Mouse (Mus musculus): Measurements from ENCODE around the gene 4930432K21Rik. TPM values are rescaled to one million over a fixed set of nuclear protein-coding genes. Genes with fewer than 3 reads are reported as not detected.

Gene 4930432K21Rik
- polyA plus RNA-seq, 1 experiment from 2014 or later: 2.7 TPM

DNA sequence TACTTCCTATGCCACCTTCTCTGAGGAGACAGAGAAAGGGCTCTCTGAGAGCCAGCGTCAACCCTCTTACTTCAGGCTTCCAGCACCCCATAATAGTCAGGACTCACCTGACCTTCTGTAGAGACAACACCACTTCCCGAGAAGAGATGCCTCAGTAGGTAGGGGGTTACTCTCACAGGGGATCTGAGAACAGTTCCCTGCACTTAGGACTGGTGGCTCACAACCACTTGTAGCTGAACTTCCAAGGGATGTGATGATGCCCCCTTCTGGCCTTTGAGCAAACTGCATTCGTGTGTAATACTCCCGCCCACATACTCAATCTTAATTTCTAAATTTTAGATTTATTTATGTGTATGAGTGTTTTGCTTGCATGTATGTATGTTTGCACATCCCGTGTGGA lies 45.7 kb downstream of the 4930432K21Rik start:
- Histone ChIP-seq H3K4me3 (ENCODE audit: low read length) (no peak overlapping the region), H3K36me3 (ENCODE audit: control insufficient read depth, insufficient read depth, low read length) (no peaks in the 10 kb centered on the region), H3K27ac (ENCODE audit: low read depth, low read length) (no peak overlapping the region), H3K4me2 (ENCODE audit: low read length) (no peak overlapping the region), H3K9me3 (ENCODE audit: control insufficient read depth, low read length) (no peaks in the 10 kb centered on the region), H3K4me1 (ENCODE audit: control insufficient read depth, insufficient read depth, low read depth, low read length) (peaks cover 9% of the 10 kb centered on the region), H3K9ac (ENCODE audit: low read depth, low read length) (no peak overlapping the region), H3K27me3 (replicated peaks; ENCODE audit: control insufficient read depth, insufficient read depth, low read length) (no peaks in the 10 kb centered on the region)
- ATAC-seq: no peak
- 91% methylated on average over 5 of the region's 5 CpGs for WGBS

DNA sequence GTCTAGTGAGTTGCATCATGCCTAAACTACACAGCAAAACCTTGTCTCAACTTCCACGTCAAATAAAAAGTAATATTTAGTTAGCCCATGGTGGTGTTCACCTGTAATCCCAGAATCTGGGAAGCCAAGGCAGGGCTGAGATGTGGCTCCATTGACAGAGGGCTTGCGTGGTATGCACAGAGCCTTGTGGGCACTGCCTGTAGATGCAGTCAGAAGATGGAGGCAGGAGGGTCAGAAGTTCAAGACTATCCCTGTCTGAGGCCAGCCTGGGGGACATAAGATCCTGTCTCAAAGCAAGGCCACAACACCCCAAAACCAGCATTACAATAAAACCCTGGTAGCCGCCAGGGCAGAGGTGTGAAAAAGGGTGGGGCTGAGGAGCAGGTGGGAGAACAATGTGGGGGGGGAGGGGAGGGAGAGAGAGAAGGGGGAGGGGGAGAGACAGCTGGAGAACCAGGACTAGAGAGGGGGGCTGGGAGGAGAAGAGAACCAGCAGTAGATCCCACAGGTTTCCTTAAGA lies 46.5 kb downstream of the 4930432K21Rik start:
- Histone ChIP-seq H3K4me1 (ENCODE audit: control insufficient read depth, insufficient read depth, low read depth, low read length) (peaks cover 15% of the 10 kb centered on the region), H3K9me3 (ENCODE audit: control insufficient read depth, low read length) (no peaks in the 10 kb centered on the region), H3K27ac (ENCODE audit: low read depth, low read length) (no peak overlapping the region), H3K4me2 (ENCODE audit: low read length) (no peak overlapping the region), H3K27me3 (replicated peaks; ENCODE audit: control insufficient read depth, insufficient read depth, low read length) (no peaks in the 10 kb centered on the region), H3K9ac (ENCODE audit: low read depth, low read length) (no peak overlapping the region), H3K4me3 (ENCODE audit: low read length) (no peak overlapping the region), H3K36me3 (ENCODE audit: control insufficient read depth, insufficient read depth, low read length) (no peaks in the 10 kb centered on the region)
- 76% methylated on average over 3 of the region's 3 CpGs for WGBS
- ATAC-seq: no peak

DNA sequence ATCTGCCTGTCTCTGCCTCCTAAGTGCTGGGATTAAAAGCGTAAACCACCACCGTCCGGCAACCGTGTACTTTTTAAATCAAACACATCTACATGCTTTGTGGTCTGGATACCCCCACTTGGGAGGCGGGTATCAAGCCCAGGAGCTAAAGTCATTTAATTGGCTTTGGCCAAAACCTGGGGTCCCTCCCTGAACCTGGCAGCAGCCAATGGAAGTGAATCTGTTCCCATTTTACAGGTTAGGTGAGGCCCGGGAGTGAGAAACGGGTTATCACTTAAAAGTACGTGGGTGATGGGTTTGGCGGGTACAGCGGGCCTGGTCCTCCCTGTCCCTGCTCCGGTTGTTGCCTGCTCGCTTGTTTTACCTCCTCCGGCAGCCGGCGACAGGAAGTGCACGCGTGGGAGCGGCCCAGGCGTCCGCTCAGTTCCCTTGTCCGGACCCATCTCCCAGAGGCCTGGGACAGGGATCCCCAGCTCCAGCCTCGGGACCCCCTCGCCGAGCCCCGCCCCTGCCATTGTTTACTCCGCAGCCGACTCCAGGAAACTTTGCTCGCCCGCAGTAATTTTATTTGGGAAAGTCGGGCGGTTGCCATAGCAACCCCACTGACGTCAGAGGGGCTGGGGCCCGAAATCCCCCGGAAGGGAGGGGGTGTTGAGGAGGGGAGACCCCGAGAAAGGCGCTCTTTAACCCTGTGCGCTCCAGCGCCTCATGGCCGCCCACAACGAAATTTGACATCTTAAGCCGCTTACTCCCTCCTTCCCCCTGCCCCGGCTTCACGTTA lies 49.5 kb downstream of the 4930432K21Rik start:
- 3% methylated on average over 43 of the region's 43 CpGs for WGBS
- Histone ChIP-seq H3K36me3 (ENCODE audit: control insufficient read depth, insufficient read depth, low read length) (no peaks in the 10 kb centered on the region), H3K9me3 (ENCODE audit: control insufficient read depth, low read length) (no peaks in the 10 kb centered on the region), H3K27ac (ENCODE audit: low read depth, low read length) (peak overlapping the region; percentile 84), H3K4me3 (ENCODE audit: low read length) (peak overlapping the region; percentile 56), H3K27me3 (replicated peaks; ENCODE audit: control insufficient read depth, insufficient read depth, low read length) (no peaks in the 10 kb centered on the region), H3K4me2 (ENCODE audit: low read length) (peak overlapping the region; percentile 83), H3K4me1 (ENCODE audit: control insufficient read depth, insufficient read depth, low read depth, low read length) (peaks cover 26% of the 10 kb centered on the region), H3K9ac (ENCODE audit: low read depth, low read length) (peak overlapping the region; percentile 59)
- ATAC-seq: peak; percentile 32

DNA sequence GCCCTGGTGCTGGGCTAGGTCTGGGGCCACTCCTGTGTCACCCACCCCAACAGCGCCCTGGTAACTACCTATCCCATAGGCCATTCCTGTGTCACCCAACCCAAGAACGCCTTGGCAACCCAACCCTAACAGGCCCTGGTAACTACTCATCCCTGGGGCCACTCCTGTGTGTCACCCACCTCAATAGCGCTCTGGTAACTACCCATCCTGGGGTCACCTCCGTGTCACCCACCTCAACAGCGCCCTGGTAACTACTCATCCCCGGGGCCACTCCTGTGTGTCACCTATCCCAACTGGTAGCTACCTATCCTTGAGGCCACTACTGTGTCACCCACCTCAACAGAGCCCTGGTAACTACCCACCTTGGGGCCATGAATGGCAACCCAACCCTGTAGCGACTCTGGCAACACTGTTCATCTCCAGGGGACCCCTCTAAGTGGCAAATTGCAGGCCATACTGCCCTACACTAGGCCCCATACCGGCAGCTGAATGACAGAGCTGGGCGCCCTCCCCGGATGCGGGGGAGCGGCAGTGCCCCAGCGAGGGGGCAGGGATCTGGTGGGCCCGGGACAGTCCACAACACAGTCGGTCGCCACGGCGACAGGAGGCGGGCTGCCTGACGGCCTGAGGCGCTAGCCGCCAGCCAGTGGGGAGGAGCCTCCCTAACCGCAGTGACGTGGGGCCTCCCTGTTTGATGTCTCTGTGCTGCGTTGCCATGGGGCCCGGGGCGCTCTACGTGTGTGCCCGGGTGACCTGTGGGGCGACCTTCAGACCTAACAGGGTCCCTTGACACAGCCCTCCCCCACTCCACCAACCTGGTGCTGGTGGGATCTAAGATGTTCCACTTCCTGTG lies 50.3 kb downstream of the 4930432K21Rik start:
- peak overlapping the region; percentile 56 for H3K4me3 ChIP-seq (ENCODE audit: low read length)
- no peaks in the 10 kb centered on the region for H3K9me3 ChIP-seq (ENCODE audit: control insufficient read depth, low read length)
- peak overlapping the region; percentile 84 for H3K27ac ChIP-seq (ENCODE audit: low read depth, low read length)
- WGBS: 3% methylated on average over 30 of the region's 30 CpGs
- peak; percentile 77 for ATAC-seq
- H3K4me1 ChIP-seq (ENCODE audit: control insufficient read depth, insufficient read depth, low read depth, low read length): peaks cover 26% of the 10 kb centered on the region
- peak overlapping the region; percentile 56 for H3K9ac ChIP-seq (ENCODE audit: low read depth, low read length)
- peak overlapping the region; percentile 83 for H3K4me2 ChIP-seq (ENCODE audit: low read length)
- H3K36me3 ChIP-seq (ENCODE audit: control insufficient read depth, insufficient read depth, low read length): no peaks in the 10 kb centered on the region
- no peaks in the 10 kb centered on the region for H3K27me3 ChIP-seq (replicated peaks; ENCODE audit: control insufficient read depth, insufficient read depth, low read length)

DNA sequence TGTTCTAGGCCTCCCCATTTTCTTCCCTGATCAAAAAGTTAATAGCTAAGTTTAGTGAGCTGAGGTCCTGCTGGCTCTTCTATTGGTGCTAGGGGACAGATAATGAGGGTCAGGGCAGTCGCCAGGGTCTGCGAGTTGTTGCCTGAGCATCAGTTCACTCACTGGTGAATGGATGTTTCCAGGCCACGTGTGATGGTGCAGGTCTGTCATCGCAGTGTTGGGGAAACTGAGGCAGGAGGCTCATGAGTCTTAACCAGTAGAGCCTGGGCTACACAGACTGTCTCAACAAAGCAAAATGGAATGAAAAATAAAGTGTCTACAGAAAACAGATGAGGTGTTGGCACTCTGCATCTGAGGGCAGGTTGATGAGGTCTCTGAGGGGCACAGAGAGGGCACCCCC lies 51.0 kb downstream of the 4930432K21Rik start:
- H3K4me1 ChIP-seq (ENCODE audit: control insufficient read depth, insufficient read depth, low read depth, low read length): peaks cover 26% of the 10 kb centered on the region
- H3K27ac ChIP-seq (ENCODE audit: low read depth, low read length): peak overlapping the region; percentile 84
- no peaks in the 10 kb centered on the region for H3K9me3 ChIP-seq (ENCODE audit: control insufficient read depth, low read length)
- H3K36me3 ChIP-seq (ENCODE audit: control insufficient read depth, insufficient read depth, low read length): no peaks in the 10 kb centered on the region
- no peak for ATAC-seq
- H3K4me3 ChIP-seq (ENCODE audit: low read length): no peak overlapping the region; the same call in 1 of the 2 replicates
- no peak overlapping the region; the same call in 1 of the 2 replicates for H3K4me2 ChIP-seq (ENCODE audit: low read length)
- 22% methylated on average over 4 of the region's 4 CpGs for WGBS
- no peak overlapping the region for H3K9ac ChIP-seq (ENCODE audit: low read depth, low read length)
- no peaks in the 10 kb centered on the region for H3K27me3 ChIP-seq (replicated peaks; ENCODE audit: control insufficient read depth, insufficient read depth, low read length)

DNA sequence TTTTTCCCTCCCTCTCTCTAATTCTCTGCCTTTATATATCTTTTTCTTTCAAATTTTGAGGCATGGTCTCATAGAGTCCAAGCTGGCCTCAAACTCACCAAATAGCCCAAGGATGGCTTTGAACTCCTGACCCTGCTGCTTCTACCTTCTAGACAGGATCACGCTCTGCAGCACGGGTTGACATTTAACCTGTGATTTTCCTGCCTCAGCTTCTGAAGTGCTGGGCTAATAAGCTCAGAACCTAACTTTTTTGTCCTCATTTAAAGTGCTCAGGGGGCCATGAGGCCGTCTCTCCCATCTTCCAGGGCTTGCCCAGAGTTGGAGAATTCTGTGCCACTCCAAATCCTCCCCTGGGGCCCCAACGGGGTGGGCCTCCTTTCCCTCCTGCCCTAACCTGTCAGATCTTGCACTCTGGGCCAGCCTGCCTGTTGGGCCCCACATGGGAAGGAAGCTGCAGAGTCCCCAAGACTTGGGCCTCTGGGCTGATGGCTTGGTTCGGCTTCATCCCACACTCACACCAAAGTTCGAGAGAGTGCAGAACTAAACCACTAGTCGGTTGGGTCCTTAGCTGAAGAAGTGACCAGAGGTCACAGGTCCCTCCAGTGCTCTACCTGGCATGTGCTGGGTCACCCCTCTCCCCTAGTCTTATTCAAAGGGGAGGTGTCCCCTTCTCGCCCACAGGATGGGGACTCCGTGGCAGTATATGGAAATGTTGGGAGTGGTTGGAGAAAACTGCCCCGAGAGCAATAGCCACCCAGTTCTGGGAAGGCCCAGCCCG lies 51.7 kb downstream of the 4930432K21Rik start:
- Histone ChIP-seq H3K36me3 (ENCODE audit: control insufficient read depth, insufficient read depth, low read length) (no peaks in the 10 kb centered on the region), H3K4me3 (ENCODE audit: low read length) (no peak overlapping the region), H3K27me3 (replicated peaks; ENCODE audit: control insufficient read depth, insufficient read depth, low read length) (no peaks in the 10 kb centered on the region), H3K9me3 (ENCODE audit: control insufficient read depth, low read length) (no peaks in the 10 kb centered on the region), H3K4me2 (ENCODE audit: low read length) (no peak overlapping the region), H3K9ac (ENCODE audit: low read depth, low read length) (no peak overlapping the region), H3K4me1 (ENCODE audit: control insufficient read depth, insufficient read depth, low read depth, low read length) (peaks cover 26% of the 10 kb centered on the region), H3K27ac (ENCODE audit: low read depth, low read length) (peak overlapping the region; percentile 77)
- 58% methylated on average over 11 of the region's 11 CpGs for WGBS
- no peak for ATAC-seq

DNA sequence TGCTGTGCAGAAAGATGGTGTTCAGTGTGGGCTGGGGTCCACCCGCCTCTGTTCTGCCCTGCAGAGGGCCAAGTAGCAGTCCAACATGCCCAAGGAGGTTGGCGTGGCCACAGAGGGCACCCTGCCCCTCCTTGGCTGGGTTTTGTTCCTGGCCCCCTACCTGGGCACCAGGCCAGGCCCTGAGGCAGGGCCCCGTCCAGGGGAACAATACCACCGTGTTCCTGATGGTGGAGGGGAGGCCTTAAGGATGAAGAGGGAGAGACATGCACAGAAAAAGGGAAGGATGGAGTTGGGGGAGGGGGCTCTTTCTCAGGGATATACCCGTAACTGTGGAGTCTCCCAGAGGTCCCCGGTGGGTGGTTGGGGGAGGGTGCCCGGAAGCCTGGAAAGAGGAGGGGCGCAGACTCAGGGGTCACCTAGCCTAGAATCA lies 52.3 kb downstream of the 4930432K21Rik start:
- H3K4me2 ChIP-seq (ENCODE audit: low read length): peak overlapping the region; percentile 78
- H3K36me3 ChIP-seq (ENCODE audit: control insufficient read depth, insufficient read depth, low read length): no peaks in the 10 kb centered on the region
- H3K27ac ChIP-seq (ENCODE audit: low read depth, low read length): peak overlapping the region; percentile 77
- peak overlapping the region; percentile 47; the same call in 1 of the 2 replicates for H3K4me3 ChIP-seq (ENCODE audit: low read length)
- WGBS: 13% methylated on average over 8 of the region's 8 CpGs
- H3K9me3 ChIP-seq (ENCODE audit: control insufficient read depth, low read length): no peaks in the 10 kb centered on the region
- H3K4me1 ChIP-seq (ENCODE audit: control insufficient read depth, insufficient read depth, low read depth, low read length): peaks cover 26% of the 10 kb centered on the region
- no peaks in the 10 kb centered on the region for H3K27me3 ChIP-seq (replicated peaks; ENCODE audit: control insufficient read depth, insufficient read depth, low read length)
- no peak for ATAC-seq
- H3K9ac ChIP-seq (ENCODE audit: low read depth, low read length): peak overlapping the region; percentile 61; the same call in 1 of the 2 replicates

DNA sequence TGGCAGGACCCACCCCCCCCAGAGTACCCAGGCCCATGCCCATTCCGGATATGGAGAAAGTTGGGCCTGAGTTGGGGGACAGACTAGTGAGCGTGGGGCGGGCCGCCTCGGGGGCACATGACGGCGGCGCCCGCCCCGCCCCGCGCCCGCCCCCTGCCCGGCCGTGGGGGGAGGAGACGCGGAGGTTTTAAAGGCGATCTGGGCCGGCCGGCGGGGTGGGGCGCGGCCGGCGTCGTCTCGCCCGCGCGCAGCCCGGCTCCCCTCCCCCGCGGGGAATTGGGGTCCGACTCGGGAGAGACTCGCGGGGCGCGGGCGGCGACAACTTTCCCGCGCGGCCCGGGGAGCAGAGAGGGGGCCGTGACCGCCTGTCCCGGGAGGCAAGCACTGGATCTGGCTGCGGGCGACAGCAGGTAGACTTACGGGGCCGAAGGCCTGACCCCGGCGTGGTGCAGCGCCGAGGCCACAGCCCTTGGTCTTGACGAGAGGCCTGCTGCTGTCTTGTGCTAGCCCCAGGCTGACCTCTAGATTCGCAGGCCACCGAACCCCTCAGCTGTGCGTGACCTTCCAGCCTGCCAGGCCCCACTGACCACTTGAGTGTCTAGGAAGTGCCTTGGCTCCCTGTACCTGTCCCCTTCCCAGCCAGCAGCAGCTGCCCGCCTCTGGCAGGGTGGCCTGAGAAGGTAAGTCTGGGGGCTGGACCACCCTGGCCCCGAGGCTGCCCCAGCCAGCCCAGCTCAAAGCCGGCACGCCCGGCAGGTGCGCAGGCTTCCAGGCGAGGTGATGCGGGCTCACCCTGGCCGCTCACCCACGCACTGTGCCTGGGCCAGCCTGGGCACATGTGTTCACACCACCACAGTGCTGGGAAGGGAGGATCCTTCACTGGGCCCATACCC lies 53.1 kb downstream of the 4930432K21Rik start:
- ATAC-seq: 0 out of 2 replicates have a peak, but pooled peaks have one; percentile 9
- H3K4me3 ChIP-seq (ENCODE audit: low read length): peak overlapping the region; percentile 47
- H3K27ac ChIP-seq (ENCODE audit: low read depth, low read length): peak overlapping the region; percentile 78
- peak overlapping the region; percentile 78 for H3K4me2 ChIP-seq (ENCODE audit: low read length)
- H3K9ac ChIP-seq (ENCODE audit: low read depth, low read length): peak overlapping the region; percentile 61
- peaks cover 26% of the 10 kb centered on the region for H3K4me1 ChIP-seq (ENCODE audit: control insufficient read depth, insufficient read depth, low read depth, low read length)
- H3K27me3 ChIP-seq (replicated peaks; ENCODE audit: control insufficient read depth, insufficient read depth, low read length): no peaks in the 10 kb centered on the region
- no peaks in the 10 kb centered on the region for H3K9me3 ChIP-seq (ENCODE audit: control insufficient read depth, low read length)
- no peaks in the 10 kb centered on the region for H3K36me3 ChIP-seq (ENCODE audit: control insufficient read depth, insufficient read depth, low read length)
- WGBS: 11% methylated on average over 40 of the region's 70 CpGs

Measured in hindbrain, embryonic 16.5 days (tissue).